In the genomic region with DNA sequence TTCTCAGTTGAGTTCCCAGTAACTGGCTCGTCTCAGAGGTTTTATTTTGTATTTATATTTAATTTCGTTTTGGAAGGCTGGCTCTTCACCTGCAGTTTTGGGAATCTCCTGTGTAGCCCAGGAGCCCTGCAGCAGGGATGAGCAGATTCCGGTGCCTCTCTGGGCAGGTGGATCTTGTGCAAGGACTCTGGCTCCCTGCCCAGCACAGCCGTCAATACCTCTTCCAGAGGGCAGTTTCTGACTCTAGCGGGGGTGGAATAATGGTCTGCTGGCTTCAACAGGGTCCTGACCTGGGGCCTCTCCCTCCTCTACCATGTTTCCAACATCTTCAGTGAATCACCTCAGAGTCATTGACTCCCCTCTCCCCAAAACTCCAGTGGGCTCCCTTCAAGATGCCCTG, we compare ENCODE assay signal across 18 mouse cellular contexts.
DNase-seq lines count a peak whose midpoint lies in the region; ATAC-seq and TF ChIP-seq lines count a peak whose summit lies in the region.
"Had no signal": no experiment of that assay in that cellular context is flagged by ENCODE, and none has a peak within 500 bp of the region (broad histone marks: within the 10 kb centered on the region; RNA-seq: fewer than 3 reads in every experiment).

No protein-coding gene starts in this region.

- no peak for TF ChIP-seq CTCF in stomach, postnatal 0 days (IDR thresholded peaks at IDR 0.05; ENCODE audit: low read depth)

- H3K27me3 ChIP-seq in liver, embryonic 16.5 days (ENCODE audit: control insufficient read depth, insufficient read depth, low read depth, low read length): no peaks in the 10 kb centered on the region
- no peaks in the 10 kb centered on the region for H3K27me3 ChIP-seq in stomach, postnatal 0 days (ENCODE audit: control insufficient read depth, insufficient read depth, low read length)
- H3K27me3 ChIP-seq: CH12.LX; heart, embryonic 15.5 days; hindbrain, embryonic 13.5 days; limb, embryonic 15.5 days had no signal

- intact Hi-C loops in left cerebral cortex, postnatal 4 days (cut with DNase I): no loop called here
- intact Hi-C loops in left cerebral cortex, postnatal 14 days (cut with DNase I): no loop called here

- H3K4me3 ChIP-seq in liver, embryonic 16.5 days (ENCODE audit: low read depth, low read length): no peak overlapping the region
- no peak overlapping the region for H3K4me3 ChIP-seq in stomach, postnatal 0 days (ENCODE audit: low read depth, low read length)
- H3K4me3 ChIP-seq: erythroblast, embryonic 14.5 days; heart, embryonic 15.5 days; hindbrain, embryonic 13.5 days; limb, embryonic 15.5 days had no signal

- no peak overlapping the region for H3K9ac ChIP-seq in liver, embryonic 16.5 days (ENCODE audit: low read depth, low read length)
- no peak overlapping the region for H3K9ac ChIP-seq in stomach, postnatal 0 days (ENCODE audit: low read length)
- H3K9ac ChIP-seq: heart, embryonic 15.5 days; hindbrain, embryonic 13.5 days; limb, embryonic 15.5 days had no signal

- H3K36me3 ChIP-seq in liver, embryonic 16.5 days (ENCODE audit: control insufficient read depth, insufficient read depth): no peaks in the 10 kb centered on the region
- no peaks in the 10 kb centered on the region for H3K36me3 ChIP-seq in stomach, postnatal 0 days (ENCODE audit: control insufficient read depth, insufficient read depth, low read length)
- H3K36me3 ChIP-seq: heart, embryonic 15.5 days; hindbrain, embryonic 13.5 days; limb, embryonic 15.5 days had no signal

- 54% methylated on average over 5 of the region's 5 CpGs for WGBS in liver, embryonic 16.5 days (ENCODE audit: insufficient replicate concordance)
- WGBS in stomach, postnatal 0 days: 48% methylated on average over 5 of the region's 5 CpGs

- H3K4me2 ChIP-seq in liver, embryonic 16.5 days (ENCODE audit: low read depth, low read length): no peak overlapping the region
- no peak overlapping the region for H3K4me2 ChIP-seq in stomach, postnatal 0 days (replicated peaks; ENCODE audit: low read depth)
- H3K4me2 ChIP-seq: heart, embryonic 15.5 days; hindbrain, embryonic 13.5 days; limb, embryonic 15.5 days had no signal

- ATAC-seq in liver, embryonic 16.5 days (ENCODE audit: low read depth): peak; percentile 81
- no peak for ATAC-seq in stomach, postnatal 0 days (ENCODE audit: low FRiP score, low TSS enrichment)
- ATAC-seq: midbrain, embryonic 16.5 days had no signal

- no peaks in the 10 kb centered on the region for H3K9me3 ChIP-seq in liver, embryonic 16.5 days (replicated peaks; ENCODE audit: control insufficient read depth, low read length)
- no peaks in the 10 kb centered on the region for H3K9me3 ChIP-seq in stomach, postnatal 0 days (ENCODE audit: control insufficient read depth, low read length)
- H3K9me3 ChIP-seq: heart, embryonic 15.5 days; hindbrain, embryonic 13.5 days; limb, embryonic 15.5 days had no signal

- no peak overlapping the region for H3K27ac ChIP-seq in liver, embryonic 16.5 days (ENCODE audit: low read length)
- no peak overlapping the region for H3K27ac ChIP-seq in stomach, postnatal 0 days (replicated peaks)
- H3K27ac ChIP-seq: heart, embryonic 15.5 days; hindbrain, embryonic 13.5 days; limb, embryonic 15.5 days had no signal

- no peak for TF ChIP-seq EP300 in stomach, postnatal 0 days (optimal IDR thresholded peaks at IDR 0.05)

- peak; percentile 27 for DNase-seq in adrenal gland, postnatal 25 days
- DNase-seq in adrenal gland, adult 8-10 months: no peak
- peak; percentile 36 for DNase-seq in left cerebral cortex, postnatal 4 days
- no peak for DNase-seq in left cerebral cortex, adult 9 months (ENCODE audit: low spot score in 2 of 2)
- DNase-seq in cerebellum, postnatal 25 days: peak; percentile 80 to 89
- no peak for DNase-seq in stomach, postnatal 0 days (ENCODE audit: low spot score)
- no peak for DNase-seq in left cerebral cortex, postnatal 14 days (ENCODE audit: low spot score in 2 of 2)
- DNase-seq: kidney, postnatal 4 days; lung, postnatal 14 days; right cerebral cortex, adult 18-20 months; spleen, adult 18-20 months had no signal

- H3K4me1 ChIP-seq in liver, embryonic 16.5 days (ENCODE audit: control insufficient read depth, low read depth, low read length): no peaks in the 10 kb centered on the region; the same call in 1 of the 2 replicates
- H3K4me1 ChIP-seq in stomach, postnatal 0 days (replicated peaks; ENCODE audit: control insufficient read depth, insufficient read depth): no peaks in the 10 kb centered on the region

Comparison
In these comparisons a context has a peak if more than half of its experiments do, and no peak if none do; other contexts are left out.
1. DNase-seq: peak in adrenal gland, postnatal 25 days (single experiment), left cerebral cortex, postnatal 4 days (single experiment) and cerebellum, postnatal 25 days (2 of 2); none in adrenal gland, adult 8-10 months (single experiment), left cerebral cortex, adult 9 months (0 of 2), stomach, postnatal 0 days (single experiment) and left cerebral cortex, postnatal 14 days (0 of 2).